Mouse (Mus musculus) limb, embryonic 12.5 days (tissue): ENCODE results near the gene Ofcc1. TPM values are rescaled to one million over a fixed set of nuclear protein-coding genes. Genes with fewer than 3 reads are reported as not detected.

Source experiments
- ATAC-seq: fragments of 200-750 bp; cut with Nextera tagmentation; 2 replicates; pipeline ENCODE4 v1.8.0; 2017; ENCODE audit warnings: low read depth, moderate TSS enrichment; ENCODE audit not compliant: insufficient number of reproducible peaks, insufficient read depth, low FRiP score, low TSS enrichment
- H3K27ac ChIP-seq: fragments of 300-500 bp; sonication (generic); 2 replicates; pipeline ENCODE4 v1.5.1; 2016; ENCODE audit warnings: mild to moderate bottlenecking, moderate library complexity
- H3K27me3 ChIP-seq: fragments of 300-500 bp; sonication (generic); 2 replicates; pipeline ENCODE4 v1.6.1; 2016; ENCODE audit warnings: mild to moderate bottlenecking, moderate library complexity
- H3K36me3 ChIP-seq: fragments of 300-500 bp; sonication (generic); 2 replicates; pipeline ENCODE4 v1.6.1; 2016; ENCODE audit warnings: mild to moderate bottlenecking, moderate library complexity
- H3K4me1 ChIP-seq: fragments of 300-500 bp; sonication (generic); replicated peaks from 2 replicates; pipeline ENCODE4 v1.6.1; 2016
- H3K4me2 ChIP-seq: fragments of 300-500 bp; sonication (generic); 2 replicates; pipeline ENCODE4 v1.6.1; 2016; ENCODE audit warnings: mild to moderate bottlenecking, moderate library complexity
- H3K4me3 ChIP-seq: fragments of 300-500 bp; sonication (generic); replicated peaks from 2 replicates; pipeline ENCODE4 v1.5.1; 2016; ENCODE audit warnings: mild to moderate bottlenecking
- H3K9ac ChIP-seq: fragments of 300-500 bp; sonication (generic); replicated peaks from 2 replicates; pipeline ENCODE4 v1.6.1; 2016; ENCODE audit warnings: mild to moderate bottlenecking, moderate library complexity
- H3K9me3 ChIP-seq: fragments of 300-500 bp; sonication (generic); 2 replicates; pipeline ENCODE4 v1.6.1; 2016; ENCODE audit warnings: mild to moderate bottlenecking, moderate library complexity
- WGBS: fragments of 180-500 bp; shearing (Covaris S2); methylation state at CpG from one replicate; pipeline ENCODE4 v1.1.7; 2016; 5-methylcytosine and 5-hydroxymethylcytosine counted together
- polyA plus RNA-seq: library from polyadenylated mRNA; unstranded; fragments of >200 nt; fragmentation: Nextera tagmentation; extraction: Ambion mirVana; gene quantifications from 2 replicates; pipeline ENCODE4 v1.2.1, GENCODE M21; 2016

Ofcc1 gene
- polyA plus RNA-seq = 0.20 TPM in 1 of 2 replicates, not detected in the other

GRCm38 (mm10) chr13:40361288-40361687 lies at the start of gene Ofcc1:
Gene Ofcc1 (minus strand): TSS chr13:40361450.
- Histone ChIP-seq H3K27me3 (no peaks in the 10 kb centered on the region), H3K27ac (no peak within 1 kb of the TSS), H3K4me2 (no peak within 1 kb of the TSS), H3K9ac (no peak within 1 kb of the TSS), H3K4me3 (no peak within 1 kb of the TSS), H3K36me3 (no peaks in the 10 kb centered on the region), H3K9me3 (no peaks in the 10 kb centered on the region), H3K4me1 (peaks cover 13% of the 10 kb centered on the region)
- 52% methylated on average over 3 of the region's 3 CpGs for WGBS
- no peak for ATAC-seq

DNA sequence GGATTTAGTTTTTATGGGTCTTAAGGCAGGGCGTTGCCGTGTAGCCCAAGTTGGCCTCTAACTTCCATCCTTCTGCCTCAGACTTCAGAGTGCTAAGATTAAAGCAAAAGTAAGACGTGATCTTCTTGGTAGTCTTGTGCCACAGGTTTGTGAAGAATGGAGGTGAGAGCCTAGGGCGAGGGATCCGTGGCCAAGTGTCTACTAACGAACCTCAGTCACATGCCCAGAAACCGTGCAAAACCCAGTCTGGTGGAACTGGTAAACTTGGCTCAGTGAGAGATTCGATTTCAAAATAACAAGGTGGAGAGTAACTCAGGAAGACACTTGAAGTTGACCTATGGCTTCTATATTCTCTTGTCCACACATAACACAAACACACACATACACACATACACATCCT lies 28.9 kb upstream of the Ofcc1 start:
- WGBS = 81% methylated on average over 8 of the region's 8 CpGs

DNA sequence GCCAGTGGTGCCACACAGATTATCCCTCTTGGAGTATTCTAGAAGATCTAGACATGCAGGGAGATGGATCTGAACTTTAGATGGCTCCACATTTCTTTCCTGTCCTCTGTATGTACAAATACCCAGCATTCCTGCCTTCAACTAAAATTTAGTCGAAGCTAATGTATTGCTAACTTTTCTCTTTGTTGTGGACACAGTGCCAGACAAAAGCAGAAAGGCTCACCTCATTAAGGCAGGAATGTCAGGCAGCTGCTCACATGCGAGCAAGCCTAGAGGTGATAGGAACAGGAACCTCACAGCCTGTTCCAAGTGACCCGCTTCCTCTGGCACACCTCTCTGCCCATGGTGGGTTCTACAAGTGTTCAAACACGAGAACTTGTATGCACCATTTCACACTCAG lies 26.2 kb upstream of the Ofcc1 start:
- H3K27ac ChIP-seq = no peak overlapping the region
- H3K9me3 ChIP-seq = no peaks in the 10 kb centered on the region
- ATAC-seq = no peak
- 52% methylated on average over 4 of the region's 4 CpGs for WGBS
- H3K27me3 ChIP-seq = no peaks in the 10 kb centered on the region; the same call in 1 of the 2 replicates
- no peak overlapping the region for H3K4me3 ChIP-seq
- no peaks in the 10 kb centered on the region for H3K36me3 ChIP-seq
- H3K9ac ChIP-seq = no peak overlapping the region
- H3K4me2 ChIP-seq = no peak overlapping the region
- H3K4me1 ChIP-seq = no peaks in the 10 kb centered on the region

More for the DNA sequence above, 28.9 kb upstream of the Ofcc1 start:
- Histone ChIP-seq H3K4me1 (no peaks in the 10 kb centered on the region), H3K9me3 (no peaks in the 10 kb centered on the region), H3K36me3 (no peaks in the 10 kb centered on the region), H3K27ac (no peak overlapping the region), H3K4me3 (no peak overlapping the region), H3K4me2 (no peak overlapping the region), H3K9ac (no peak overlapping the region), H3K27me3 (no peaks in the 10 kb centered on the region; the same call in 1 of the 2 replicates)
- no peak for ATAC-seq

GRCm38 (mm10) chr13:40384962-40385361 lies 23.7 kb upstream of the Ofcc1 start:
- H3K27me3 ChIP-seq = no peaks in the 10 kb centered on the region
- no peak overlapping the region for H3K27ac ChIP-seq
- H3K4me3 ChIP-seq = no peak overlapping the region
- 66% methylated on average over 4 of the region's 4 CpGs for WGBS
- H3K4me1 ChIP-seq = no peaks in the 10 kb centered on the region
- H3K9ac ChIP-seq = no peak overlapping the region
- no peaks in the 10 kb centered on the region for H3K9me3 ChIP-seq
- no peak for ATAC-seq
- H3K4me2 ChIP-seq = no peak overlapping the region
- H3K36me3 ChIP-seq = no peaks in the 10 kb centered on the region

DNA sequence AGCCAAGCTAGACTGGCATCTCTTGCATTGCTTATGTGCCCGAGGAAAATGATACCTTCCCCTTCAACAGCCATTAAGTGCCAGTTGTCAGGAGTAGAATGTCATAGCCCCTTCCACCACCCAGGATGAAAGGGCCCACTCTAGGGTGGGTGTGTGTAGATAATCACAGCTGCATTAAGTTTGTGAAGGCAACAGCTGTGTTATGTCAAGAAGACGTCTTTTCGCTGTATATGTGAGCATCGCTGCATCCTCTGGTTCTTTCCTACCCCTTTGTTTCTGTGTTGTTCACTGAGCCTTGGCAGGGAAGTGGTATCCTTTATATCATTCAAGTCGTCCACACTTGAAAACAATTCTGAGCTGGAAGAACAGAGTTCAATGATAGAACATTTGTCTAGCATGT lies 15.5 kb upstream of the Ofcc1 start:
- Histone ChIP-seq H3K9me3 (peaks cover under 1% of the 10 kb centered on the region; the same call in 1 of the 2 replicates), H3K27me3 (no peaks in the 10 kb centered on the region), H3K4me2 (no peak overlapping the region), H3K9ac (no peak overlapping the region), H3K4me3 (no peak overlapping the region), H3K4me1 (no peaks in the 10 kb centered on the region), H3K27ac (no peak overlapping the region), H3K36me3 (no peaks in the 10 kb centered on the region)
- 74% methylated on average over 5 of the region's 5 CpGs for WGBS
- ATAC-seq = no peak

GRCm38 (mm10) chr13:40366762-40367161 lies 5.5 kb upstream of the Ofcc1 start:
- Histone ChIP-seq H3K4me1 (no peaks in the 10 kb centered on the region), H3K9ac (no peak overlapping the region), H3K9me3 (peaks cover 3% of the 10 kb centered on the region; the same call in 1 of the 2 replicates), H3K4me2 (no peak overlapping the region), H3K36me3 (no peaks in the 10 kb centered on the region), H3K4me3 (no peak overlapping the region), H3K27ac (no peak overlapping the region), H3K27me3 (no peaks in the 10 kb centered on the region)
- WGBS = 75% methylated on average over 11 of the region's 11 CpGs
- no peak for ATAC-seq

GRCm38 (mm10) chr13:40364855-40365254 lies 3.6 kb upstream of the Ofcc1 start:
- no peak overlapping the region for H3K9ac ChIP-seq
- no peak overlapping the region for H3K4me2 ChIP-seq
- no peak for ATAC-seq
- no peak overlapping the region for H3K4me3 ChIP-seq
- H3K27ac ChIP-seq = no peak overlapping the region
- H3K36me3 ChIP-seq = no peaks in the 10 kb centered on the region
- H3K27me3 ChIP-seq = no peaks in the 10 kb centered on the region
- peaks cover 13% of the 10 kb centered on the region for H3K4me1 ChIP-seq
- no peaks in the 10 kb centered on the region for H3K9me3 ChIP-seq
- WGBS = 43% methylated on average over 4 of the region's 4 CpGs

DNA sequence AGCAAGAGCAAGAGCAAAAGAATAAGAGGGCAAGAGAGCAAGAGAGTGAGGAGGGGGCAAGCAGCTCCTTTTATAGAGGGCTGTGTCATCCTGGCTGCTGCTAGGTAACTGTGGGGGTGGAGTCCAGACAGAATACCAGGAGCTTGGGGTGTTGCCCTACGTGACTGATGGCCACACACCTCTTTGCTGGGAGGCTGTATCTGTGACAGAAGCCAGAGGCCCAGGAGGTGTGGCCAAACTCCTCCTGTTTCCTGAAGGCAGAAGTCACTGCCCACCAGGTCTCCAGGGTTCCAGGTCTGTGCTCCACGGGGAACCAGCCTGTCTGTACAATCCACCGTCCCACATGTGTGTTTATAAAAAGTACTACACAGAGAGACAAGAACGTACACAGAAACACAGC lies 558 bp downstream of the Ofcc1 start:
- H3K4me1 ChIP-seq = peaks cover 13% of the 10 kb centered on the region
- H3K27ac ChIP-seq = no peak overlapping the region
- H3K9ac ChIP-seq = no peak overlapping the region
- 25% methylated on average over 4 of the region's 4 CpGs for WGBS
- no peak overlapping the region for H3K4me3 ChIP-seq
- no peak overlapping the region for H3K4me2 ChIP-seq
- no peak; the same call in 1 of the 2 replicates for ATAC-seq
- no peaks in the 10 kb centered on the region for H3K36me3 ChIP-seq
- H3K27me3 ChIP-seq = no peaks in the 10 kb centered on the region
- no peaks in the 10 kb centered on the region for H3K9me3 ChIP-seq

GRCm38 (mm10) chr13:40347045-40347444 lies 14.2 kb downstream of the Ofcc1 start:
- Histone ChIP-seq H3K27ac (no peak overlapping the region), H3K4me3 (no peak overlapping the region), H3K4me2 (no peak overlapping the region), H3K9me3 (no peaks in the 10 kb centered on the region), H3K36me3 (no peaks in the 10 kb centered on the region), H3K27me3 (no peaks in the 10 kb centered on the region), H3K9ac (no peak overlapping the region), H3K4me1 (no peaks in the 10 kb centered on the region)
- no peak for ATAC-seq
- WGBS = 95% methylated on average over 2 of the region's 2 CpGs

DNA sequence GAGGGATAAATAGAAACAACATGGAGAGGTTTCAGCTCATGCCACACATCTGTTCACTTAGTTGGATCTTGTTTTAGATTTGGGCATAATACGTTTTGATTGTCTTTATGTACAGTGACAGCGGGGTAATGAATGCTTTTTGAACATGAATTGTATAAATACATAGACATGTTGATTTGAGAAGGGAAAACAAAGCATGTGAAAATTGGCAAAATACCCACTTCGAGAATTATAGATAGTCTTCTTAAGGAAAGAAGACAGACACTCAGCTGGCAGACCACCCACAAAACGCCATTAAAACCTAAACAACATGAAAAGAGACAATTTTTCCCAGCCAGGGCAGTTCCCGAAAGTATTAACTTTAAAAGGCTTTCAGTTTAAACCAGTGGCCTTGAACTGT lies 37.9 kb downstream of the Ofcc1 start:
- H3K4me2 ChIP-seq = no peak overlapping the region
- no peak for ATAC-seq
- no peak overlapping the region for H3K4me3 ChIP-seq
- no peaks in the 10 kb centered on the region for H3K36me3 ChIP-seq
- no peak overlapping the region for H3K9ac ChIP-seq
- no peaks in the 10 kb centered on the region for H3K4me1 ChIP-seq
- H3K27ac ChIP-seq = no peak overlapping the region
- no peaks in the 10 kb centered on the region for H3K27me3 ChIP-seq
- WGBS = 74% methylated on average over 5 of the region's 5 CpGs
- no peaks in the 10 kb centered on the region for H3K9me3 ChIP-seq

GRCm38 (mm10) chr13:40320814-40321525 lies 40.3 kb downstream of the Ofcc1 start:
- Histone ChIP-seq H3K9ac (no peak overlapping the region), H3K9me3 (no peaks in the 10 kb centered on the region), H3K4me2 (no peak overlapping the region), H3K27me3 (no peaks in the 10 kb centered on the region), H3K4me1 (no peaks in the 10 kb centered on the region), H3K36me3 (no peaks in the 10 kb centered on the region), H3K27ac (no peak overlapping the region), H3K4me3 (no peak overlapping the region)
- no peak for ATAC-seq
- WGBS = 83% methylated on average over 6 of the region's 6 CpGs

DNA sequence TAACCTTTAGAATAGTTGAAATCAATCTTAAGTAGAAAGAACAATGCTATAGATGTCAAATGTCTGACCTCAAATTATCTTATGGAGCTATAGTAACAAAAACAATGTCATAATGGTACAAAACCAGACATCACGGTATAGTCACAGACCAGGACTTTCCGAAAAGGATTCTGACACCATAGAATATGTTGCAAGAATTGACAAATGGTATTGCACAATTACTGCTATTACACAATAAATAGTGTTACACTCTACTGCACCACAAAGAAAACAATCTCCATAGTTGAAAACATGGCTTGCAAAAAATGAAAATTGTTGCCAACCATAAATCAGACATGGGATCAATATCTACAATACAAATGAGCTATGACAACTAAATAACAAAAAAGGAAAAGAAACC lies 43.5 kb downstream of the Ofcc1 start:
- no peak overlapping the region for H3K4me2 ChIP-seq

More for the DNA sequence above, 43.5 kb downstream of the Ofcc1 start:
- 89% methylated on average over 2 of the region's 2 CpGs for WGBS
- Histone ChIP-seq H3K4me1 (no peaks in the 10 kb centered on the region), H3K9ac (no peak overlapping the region), H3K36me3 (no peaks in the 10 kb centered on the region), H3K27me3 (no peaks in the 10 kb centered on the region), H3K27ac (no peak overlapping the region), H3K9me3 (no peaks in the 10 kb centered on the region), H3K4me3 (no peak overlapping the region)
- ATAC-seq = no peak
